10 mouse cellular contexts compared by ENCODE assay signal in the genomic region with DNA sequence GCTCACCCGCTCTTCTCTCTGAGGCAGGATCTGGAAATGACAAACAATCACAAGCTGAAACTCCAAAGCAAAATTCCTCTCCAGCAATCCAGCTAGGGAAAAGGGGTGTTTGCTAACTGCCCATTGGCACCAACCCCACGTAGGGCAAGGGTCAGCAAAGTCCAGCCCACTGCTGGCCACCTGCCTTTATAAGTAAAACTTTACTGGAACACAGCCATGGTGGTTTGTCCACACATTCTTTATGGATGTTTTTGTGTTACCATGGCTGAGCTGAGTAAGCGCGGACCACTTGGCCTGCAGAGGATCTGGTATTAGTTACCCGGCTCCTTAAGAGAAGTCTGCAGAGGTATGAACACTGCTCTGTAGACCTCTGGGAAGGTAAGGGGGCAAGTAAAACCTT.
DNase-seq lines count a peak whose midpoint lies in the region; ATAC-seq and TF ChIP-seq lines count a peak whose summit lies in the region.
"Had no signal": no experiment of that assay in that cellular context is flagged by ENCODE, and none has a peak within 500 bp of the region (broad histone marks: within the 10 kb centered on the region; RNA-seq: fewer than 3 reads in every experiment).

No protein-coding gene starts in this region.

- H3K9me3 ChIP-seq in kidney, embryonic 15.5 days (replicated peaks) = no peaks in the 10 kb centered on the region
- 0 out of 2 replicates have a peak, but pooled peaks cover 2% of the 10 kb centered on the region for H3K9me3 ChIP-seq in embryonic facial prominence, embryonic 10.5 days

- TF ChIP-seq POLR2A in kidney, adult 2 months (IDR thresholded peaks at IDR 0.05; ENCODE audit: low read depth, low read length) = no peak

- H3K9ac ChIP-seq in kidney, embryonic 15.5 days = no peak overlapping the region

- H3K27ac ChIP-seq in kidney, adult 2 months (ENCODE audit: insufficient read depth, low read depth, low read length) = no peak overlapping the region; the same call in 1 of the 2 replicates
- H3K27ac ChIP-seq in kidney, embryonic 15.5 days = no peak overlapping the region
- no peak overlapping the region for H3K27ac ChIP-seq in embryonic facial prominence, embryonic 10.5 days (replicated peaks)

- CTCF ChIA-PET in Patski (lab: Charles Lee) = interaction anchor here (1.1 to 2.4 kb wide), 3 partner anchors 15 to 20 kb away, joined by 4 to 12 read pairs (median 4); no protein-coding TSS in a partner anchor

- WGBS in kidney, adult 2 months = 35% methylated on average over 5 of the region's 5 CpGs
- WGBS in kidney, embryonic 15.5 days = 82% methylated on average over 5 of the region's 5 CpGs
- WGBS in embryonic facial prominence, embryonic 10.5 days = 91% methylated on average over 5 of the region's 5 CpGs

- no peaks in the 10 kb centered on the region; the same call in 1 of the 2 replicates for H3K36me3 ChIP-seq in kidney, adult 2 months (ENCODE audit: control insufficient read depth, insufficient read depth, low read length)
- peaks cover 38% of the 10 kb centered on the region for H3K36me3 ChIP-seq in kidney, embryonic 15.5 days
- peaks cover 18% of the 10 kb centered on the region for H3K36me3 ChIP-seq in embryonic facial prominence, embryonic 10.5 days (replicated peaks)

- DNase-seq in adrenal gland, postnatal 10 days = peak; percentile 75
- DNase-seq in adrenal gland, adult 8-10 months = no peak
- DNase-seq in kidney, adult 2 months = peak; percentile 92
- peak; percentile 59 for DNase-seq in Patski (ENCODE audit: low read depth, low spot score)
- peak; percentile 55 to 67 for DNase-seq in kidney, postnatal 4 days
- DNase-seq in embryonic facial prominence, embryonic 10.5 days (ENCODE audit: low spot score) = no peak
- DNase-seq in spleen, adult 18-20 months = no peak
- DNase-seq: gastrocnemius, postnatal 36 days had no signal

- in situ Hi-C loops in Patski (cut with MboI; ENCODE audit: low pct_unique_long_range_greater_than_20kb) = no loop called here

- H3K4me2 ChIP-seq in kidney, embryonic 15.5 days = no peak overlapping the region

- no peaks in the 10 kb centered on the region for H3K27me3 ChIP-seq in kidney, adult 2 months (replicated peaks; ENCODE audit: control insufficient read depth, insufficient read depth, low read length)
- no peaks in the 10 kb centered on the region for H3K27me3 ChIP-seq in kidney, embryonic 15.5 days
- H3K27me3 ChIP-seq in Patski = no peaks in the 10 kb centered on the region
- H3K27me3 ChIP-seq in embryonic facial prominence, embryonic 10.5 days (replicated peaks; ENCODE audit: low read depth, poor library complexity, severe bottlenecking) = no peaks in the 10 kb centered on the region

- POLR2A ChIA-PET in Patski (lab: Charles Lee) = no interaction called here

- H3K4me1 ChIP-seq in kidney, adult 2 months (ENCODE audit: control insufficient read depth, insufficient read depth, low read length) = peaks cover 11% of the 10 kb centered on the region
- H3K4me1 ChIP-seq in kidney, embryonic 15.5 days = peaks cover 10% of the 10 kb centered on the region
- peaks cover 10% of the 10 kb centered on the region for H3K4me1 ChIP-seq in embryonic facial prominence, embryonic 10.5 days

- no peak overlapping the region for H3K4me3 ChIP-seq in kidney, adult 2 months (ENCODE audit: insufficient read depth, low read depth, low read length)
- no peak overlapping the region for H3K4me3 ChIP-seq in kidney, embryonic 15.5 days (replicated peaks)
- no peak overlapping the region for H3K4me3 ChIP-seq in embryonic facial prominence, embryonic 10.5 days

- ATAC-seq in kidney, embryonic 15.5 days (replicated peaks; ENCODE audit: low FRiP score) = no peak
- no peak for ATAC-seq in Patski
- ATAC-seq: midbrain, embryonic 16.5 days had no signal

- TF ChIP-seq CTCF in kidney, adult 2 months (conservative IDR thresholded peaks at IDR 0.05; ENCODE audit: insufficient read depth, insufficient read length, low read depth, low read length) = no peak
- no peak for TF ChIP-seq CTCF in Patski (IDR thresholded peaks at IDR 0.05)

Comparison
In these comparisons a context has a peak if more than half of its experiments do, and no peak if none do; other contexts are left out.
1. DNase-seq: peak in adrenal gland, postnatal 10 days (single experiment), kidney, adult 2 months (single experiment), Patski (single experiment) and kidney, postnatal 4 days (2 of 2); none in adrenal gland, adult 8-10 months (single experiment), embryonic facial prominence, embryonic 10.5 days (single experiment) and spleen, adult 18-20 months (0 of 2).